14 mouse cellular contexts compared by ENCODE assay signal in genomic region chr3:144411650-144412278, GRCm38 (mm10).
DNase-seq lines count a peak whose midpoint lies in the region; ATAC-seq and TF ChIP-seq lines count a peak whose summit lies in the region.
"Had no signal": no experiment of that assay in that cellular context is flagged by ENCODE, and none has a peak within 500 bp of the region (broad histone marks: within the 10 kb centered on the region; RNA-seq: fewer than 3 reads in every experiment).

No protein-coding gene starts in this region.

- peaks cover 18% of the 10 kb centered on the region for H3K4me1 ChIP-seq in lung, embryonic 15.5 days
- peaks cover 5% of the 10 kb centered on the region for H3K4me1 ChIP-seq in ES-Bruce4 (ENCODE audit: control insufficient read depth, insufficient read depth, low read length)
- H3K4me1 ChIP-seq in embryonic facial prominence, embryonic 10.5 days, result peaks cover 29% of the 10 kb centered on the region
- peaks cover 22% of the 10 kb centered on the region for H3K4me1 ChIP-seq in forebrain, embryonic 16.5 days (replicated peaks; ENCODE audit: control insufficient read depth, insufficient read depth, low read length)

- no peaks in the 10 kb centered on the region for H3K9me3 ChIP-seq in lung, embryonic 15.5 days
- H3K9me3 ChIP-seq in ES-Bruce4 (replicated peaks; ENCODE audit: control insufficient read depth, insufficient read depth, low read length, poor library complexity, severe bottlenecking), result peaks cover 13% of the 10 kb centered on the region
- H3K9me3 ChIP-seq in embryonic facial prominence, embryonic 10.5 days, result 0 out of 2 replicates have a peak, but pooled peaks cover 5% of the 10 kb centered on the region
- no peaks in the 10 kb centered on the region for H3K9me3 ChIP-seq in forebrain, embryonic 16.5 days (ENCODE audit: control insufficient read depth, low read length)
- H3K9me3 ChIP-seq: intestine, embryonic 15.5 days had no signal

- DNase-seq in lung, postnatal 14 days, result no peak
- DNase-seq in embryonic facial prominence, embryonic 10.5 days (ENCODE audit: low spot score), result peak; percentile 45
- no peak for DNase-seq in B cell, adult 2 months
- no peak for DNase-seq in right cerebral cortex, postnatal 36 days (ENCODE audit: low spot score in 2 of 2)
- DNase-seq: cerebellum, postnatal 14 days; heart, postnatal 14 days; kidney, postnatal 10 days; layer of hippocampus, postnatal 36 days; right cerebral cortex, adult 18-20 months had no signal

- no peak overlapping the region for H3K4me3 ChIP-seq in lung, embryonic 15.5 days
- H3K4me3 ChIP-seq in ES-Bruce4 (ENCODE audit: low read depth, low read length), result peak overlapping the region; percentile 6
- peak overlapping the region; percentile 28; the same call in 1 of the 2 replicates for H3K4me3 ChIP-seq in embryonic facial prominence, embryonic 10.5 days
- H3K4me3 ChIP-seq in forebrain, embryonic 16.5 days (replicated peaks; ENCODE audit: low read length), result no peak overlapping the region
- H3K4me3 ChIP-seq: intestine, embryonic 15.5 days had no signal

- no peak overlapping the region for H3K9ac ChIP-seq in lung, embryonic 15.5 days
- no peak overlapping the region for H3K9ac ChIP-seq in ES-Bruce4 (ENCODE audit: low read depth, poor library complexity, severe bottlenecking)
- no peak overlapping the region for H3K9ac ChIP-seq in forebrain, embryonic 16.5 days (replicated peaks; ENCODE audit: low read depth, low read length)
- H3K9ac ChIP-seq: intestine, embryonic 15.5 days; liver, embryonic 14.5 days had no signal

- whole genome bisulfite sequencing in lung, embryonic 15.5 days, result 11% methylated on average over 8 of the region's 8 CpGs
- 9% methylated on average over 8 of the region's 8 CpGs for WGBS in embryonic facial prominence, embryonic 10.5 days
- 10% methylated on average over 8 of the region's 8 CpGs for WGBS in forebrain, embryonic 16.5 days

- no peak for TF ChIP-seq POLR2A in ES-Bruce4 (IDR thresholded peaks at IDR 0.05; ENCODE audit: insufficient read depth, low read length)

- TF ChIP-seq EP300 in ES-Bruce4 (IDR thresholded peaks at IDR 0.05; ENCODE audit: insufficient read depth, low read depth, low read length), result no peak

- no peak overlapping the region for H3K4me2 ChIP-seq in lung, embryonic 15.5 days
- H3K4me2 ChIP-seq in forebrain, embryonic 16.5 days (ENCODE audit: low read length), result no peak overlapping the region

- no peaks in the 10 kb centered on the region for H3K27me3 ChIP-seq in lung, embryonic 15.5 days
- no peaks in the 10 kb centered on the region for H3K27me3 ChIP-seq in ES-Bruce4 (ENCODE audit: control insufficient read depth, insufficient read depth, low read length, poor library complexity, severe bottlenecking)
- H3K27me3 ChIP-seq in embryonic facial prominence, embryonic 10.5 days (replicated peaks; ENCODE audit: low read depth, poor library complexity, severe bottlenecking), result 0 out of 2 replicates have a peak, but pooled peaks cover 3% of the 10 kb centered on the region
- no peaks in the 10 kb centered on the region for H3K27me3 ChIP-seq in forebrain, embryonic 16.5 days (replicated peaks; ENCODE audit: control insufficient read depth, insufficient read depth, low read length)
- H3K27me3 ChIP-seq: intestine, embryonic 15.5 days had no signal

- no peak overlapping the region for H3K27ac ChIP-seq in lung, embryonic 15.5 days
- peak overlapping the region; percentile 84 for H3K27ac ChIP-seq in ES-Bruce4 (ENCODE audit: insufficient read depth, low read length)
- H3K27ac ChIP-seq in embryonic facial prominence, embryonic 10.5 days (replicated peaks), result peak overlapping the region; percentile 66
- H3K27ac ChIP-seq in forebrain, embryonic 16.5 days (ENCODE audit: low read length), result peak overlapping the region; percentile 73
- H3K27ac ChIP-seq: intestine, embryonic 15.5 days; liver, embryonic 14.5 days had no signal

- ATAC-seq in lung, embryonic 15.5 days (ENCODE audit: borderline replicate concordance, extremely low read depth, low FRiP score, low TSS enrichment), result peak; percentile 19; the same call in 1 of the 2 replicates
- ATAC-seq in forebrain, embryonic 16.5 days, result no peak

- H3K36me3 ChIP-seq in lung, embryonic 15.5 days, result no peaks in the 10 kb centered on the region
- no peaks in the 10 kb centered on the region for H3K36me3 ChIP-seq in ES-Bruce4 (ENCODE audit: control insufficient read depth, insufficient read depth, low read length, poor library complexity, severe bottlenecking)
- H3K36me3 ChIP-seq in embryonic facial prominence, embryonic 10.5 days (replicated peaks), result no peaks in the 10 kb centered on the region
- H3K36me3 ChIP-seq in forebrain, embryonic 16.5 days (ENCODE audit: control insufficient read depth, insufficient read depth), result no peaks in the 10 kb centered on the region
- H3K36me3 ChIP-seq: intestine, embryonic 15.5 days had no signal

- no peak for TF ChIP-seq CTCF in ES-Bruce4 (IDR thresholded peaks at IDR 0.05; ENCODE audit: low read depth, low read length)

Comparison
In these comparisons a context has a peak if more than half of its experiments do, and no peak if none do; other contexts are left out.
1. H3K4me3 ChIP-seq: peak in ES-Bruce4 (single experiment) and embryonic facial prominence, embryonic 10.5 days (single experiment); none in lung, embryonic 15.5 days (single experiment) and forebrain, embryonic 16.5 days (single experiment).